Mouse (Mus musculus) kidney, postnatal 14 days (tissue): ENCODE results near the gene Cant1.
A peak's percentile ranks its signal among the peaks of the same experiment; 100 is the strongest.
"Not testable (repeated sequence)": the region's sequence is repeated elsewhere in the genome, so short reads cannot be mapped to it uniquely, and the experiment has no call there.

Experiments
- DNase-seq: peaks from one replicate; pipeline ENCODE4 v3.0.0; 2022; ENCODE audit warnings: mixed read lengths

Cant1 gene

GRCm38 (mm10) chr11:118405311-118405710 lies 13.6 kb downstream of the Cant1 start:
- DNase-seq, result no peak

GRCm38 (mm10) chr11:118403951-118404899 lies 14.7 kb downstream of the Cant1 start:
- no peak for DNase-seq

- DNase-seq, result no peak
These were observed 15.7 kb downstream of the Cant1 start for GRCm38 (mm10) chr11:118403183-118403582.

- peak; percentile 80 for DNase-seq
These were observed 17.1 kb downstream of the Cant1 start, which contains the start of gene Lgals3bp for GRCm38 (mm10) chr11:118401760-118402280. TSS of gene Lgals3bp (minus strand) at chr11:118402092.

GRCm38 (mm10) chr11:118401195-118401594 lies 17.7 kb downstream of the Cant1 start:
- DNase-seq, result no peak

- no peak for DNase-seq
These were observed 18.3 kb downstream of the Cant1 start for GRCm38 (mm10) chr11:118400566-118400936.

- DNase-seq, result no peak
These were observed 18.9 kb downstream of the Cant1 start for GRCm38 (mm10) chr11:118399891-118400565.

GRCm38 (mm10) chr11:118397806-118398530 lies 20.9 kb downstream of the Cant1 start:
- DNase-seq, result no peak

- no peak for DNase-seq
These were observed 24.3 kb downstream of the Cant1 start for GRCm38 (mm10) chr11:118394538-118394937.

- DNase-seq, result no peak
These were observed 24.9 kb downstream of the Cant1 start for GRCm38 (mm10) chr11:118393991-118394390.

GRCm38 (mm10) chr11:118387816-118388215 lies 31.1 kb downstream of the Cant1 start:
- not testable (repeated sequence) for DNase-seq

GRCm38 (mm10) chr11:118379251-118380009 lies 39.5 kb downstream of the Cant1 start:
- peak; percentile 84 for DNase-seq

GRCm38 (mm10) chr11:118378656-118379055 lies 40.2 kb downstream of the Cant1 start:
- no peak for DNase-seq

GRCm38 (mm10) chr11:118376323-118376722 lies 42.6 kb downstream of the Cant1 start:
- DNase-seq, result not testable (repeated sequence)

- DNase-seq, result no peak
These were observed 43.0 kb downstream of the Cant1 start for GRCm38 (mm10) chr11:118375881-118376280.

GRCm38 (mm10) chr11:118375461-118375860 lies 43.4 kb downstream of the Cant1 start:
- DNase-seq, result no peak

- no peak for DNase-seq
These were observed 43.9 kb downstream of the Cant1 start for GRCm38 (mm10) chr11:118375006-118375405.

- DNase-seq, result no peak
These were observed 44.4 kb downstream of the Cant1 start for GRCm38 (mm10) chr11:118374506-118374905.

GRCm38 (mm10) chr11:118372641-118373040 lies 46.2 kb downstream of the Cant1 start:
- no peak for DNase-seq

GRCm38 (mm10) chr11:118371876-118372275 lies 47.0 kb downstream of the Cant1 start:
- no peak for DNase-seq

GRCm38 (mm10) chr11:118369657-118370056 lies 49.2 kb downstream of the Cant1 start:
- no peak for DNase-seq

- no peak for DNase-seq
These were observed 49.6 kb downstream of the Cant1 start for GRCm38 (mm10) chr11:118369251-118369650.
